Mouse (Mus musculus) E14TG2a.4 (cell line): Measurements from ENCODE around the gene Celf2.

ENCODE experiments used
- CTCF ChIP-seq: conservative IDR thresholded peaks from 2 replicates; pipeline ENCODE4 v1.5.1; 2014; ENCODE audit warnings: low read length
- NANOG ChIP-seq: IDR thresholded peaks from 2 replicates; pipeline ENCODE4 v1.6.1; 2014; ENCODE audit warnings: borderline replicate concordance, low read length, mixed read lengths
- POU5F1 ChIP-seq: IDR thresholded peaks from 2 replicates; pipeline ENCODE4 v1.6.1; 2014; ENCODE audit warnings: low read length, borderline replicate concordance

GRCm38 (mm10) chr2:6493886-6494285, 1015.5 kb downstream of the Celf2 start:
- TF ChIP-seq CTCF (no peak), NANOG (no peak), POU5F1 (no peak)
